Mouse (Mus musculus) cerebellum, adult 11 months (tissue): ENCODE data around the gene Pnpla3.

Source experiments
- DNase-seq: peaks from one replicate; pipeline ENCODE4 v3.0.0; 2022

Gene Pnpla3

DNA sequence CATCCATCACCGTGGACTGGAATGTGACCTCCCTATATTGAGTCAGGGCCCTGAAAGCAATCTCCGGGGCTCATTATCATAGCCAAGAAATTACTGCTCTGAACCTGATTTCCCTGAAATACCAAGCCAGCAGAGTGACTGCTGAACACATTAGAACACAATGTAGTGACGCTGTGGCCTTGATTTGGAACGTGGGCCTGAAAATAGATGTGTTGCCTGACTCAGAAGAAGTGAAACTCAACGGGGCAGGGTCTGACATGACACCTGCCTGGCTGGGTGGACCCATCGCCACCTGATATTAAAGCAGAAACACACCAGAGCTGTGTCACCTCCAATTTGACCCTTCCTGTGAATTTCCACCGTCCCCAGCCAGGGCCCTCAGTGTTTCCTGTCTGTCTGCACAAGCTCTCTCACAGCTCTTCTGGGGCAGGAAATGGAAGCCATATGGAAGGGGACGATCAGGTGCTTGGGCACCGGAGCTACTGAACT, 51.2 kb downstream of the Pnpla3 start:
- no peak for DNase-seq

GRCm38 (mm10) chr15:84221539-84221938, 53.9 kb downstream of the Pnpla3 start:
- no peak for DNase-seq

- no peak for DNase-seq
Measured at GRCm38 (mm10) chr15:84223423-84223822, 55.8 kb downstream of the Pnpla3 start.

DNA sequence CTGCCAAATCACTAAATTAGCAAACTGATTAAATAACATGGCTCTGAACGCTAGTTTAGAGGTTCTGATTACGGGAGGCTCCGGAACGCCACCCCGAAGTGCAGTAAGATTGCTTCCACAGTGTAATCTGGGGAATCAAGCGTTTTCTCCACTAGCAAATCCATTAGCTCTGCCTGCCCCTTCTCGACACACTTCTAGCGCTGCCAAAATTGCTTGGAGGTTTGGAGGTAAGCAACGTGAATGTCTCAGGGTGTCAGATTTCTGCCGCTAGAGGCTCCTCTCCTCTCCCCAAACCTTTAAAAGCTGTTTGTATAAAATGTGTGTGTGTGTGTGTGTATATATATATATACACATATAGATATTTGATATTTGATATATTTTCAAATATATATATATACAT, 57.1 kb downstream of the Pnpla3 start:
- DNase-seq: no peak

GRCm38 (mm10) chr15:84226918-84227317, 59.3 kb downstream of the Pnpla3 start:
- DNase-seq: no peak

GRCm38 (mm10) chr15:84230661-84231060, 63.0 kb downstream of the Pnpla3 start:
- no peak for DNase-seq

DNA sequence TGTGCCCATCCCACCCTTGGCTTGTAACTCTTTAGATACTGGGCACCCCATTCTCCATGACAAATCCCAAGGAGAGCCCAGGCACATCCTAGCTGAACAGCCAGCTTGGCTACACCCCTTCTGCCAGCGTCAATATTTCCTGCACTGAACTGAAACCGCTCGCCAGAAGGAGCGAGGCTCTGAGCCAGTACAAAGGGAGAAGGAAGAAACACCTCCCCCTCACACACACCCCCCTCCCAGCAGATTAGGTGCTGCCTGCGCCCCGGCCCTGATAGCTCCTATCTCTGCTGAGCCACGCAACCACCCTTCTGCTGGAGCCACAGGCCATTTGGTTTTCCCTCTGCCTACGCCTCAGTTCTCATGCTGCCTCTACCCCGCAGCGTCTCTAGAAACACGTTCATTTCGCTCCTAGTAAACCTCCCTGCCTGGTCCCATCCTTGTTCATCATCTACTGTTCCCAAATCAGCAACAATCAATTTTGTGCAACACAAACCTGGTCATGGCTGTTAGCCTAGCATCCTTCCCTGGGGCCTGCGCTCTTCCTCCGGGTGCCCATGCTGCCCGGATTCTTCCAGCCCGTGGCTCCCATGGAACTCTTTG, 63.6 kb downstream of the Pnpla3 start:
- DNase-seq: peak; percentile 41

- peak; percentile 50 for DNase-seq
Measured at GRCm38 (mm10) chr15:84231721-84232561, 64.3 kb downstream of the Pnpla3 start, which contains the start of gene Parvb. TSS of gene Parvb (plus strand) at chr15:84232043.

DNA sequence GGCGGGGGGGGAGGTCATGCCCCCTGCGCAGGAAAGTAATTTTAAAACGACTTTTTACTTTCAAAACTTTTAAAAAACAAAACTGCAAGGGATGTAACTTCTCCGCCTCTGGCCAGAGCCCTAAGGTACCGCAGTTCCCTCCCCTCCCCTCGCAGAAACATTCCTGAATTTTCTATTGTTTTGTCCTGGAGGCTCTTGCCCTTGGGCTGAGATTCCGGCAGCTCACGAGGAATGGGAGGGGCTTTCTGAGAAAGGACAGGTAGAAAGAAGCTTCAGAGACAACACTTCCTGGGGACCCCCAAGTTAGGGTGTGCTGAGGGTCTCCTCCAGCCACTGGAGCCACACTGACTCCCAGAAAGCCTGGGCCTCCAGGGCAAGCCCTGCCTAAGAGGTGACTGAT, 65.0 kb downstream of the Pnpla3 start:
- no peak for DNase-seq

DNA sequence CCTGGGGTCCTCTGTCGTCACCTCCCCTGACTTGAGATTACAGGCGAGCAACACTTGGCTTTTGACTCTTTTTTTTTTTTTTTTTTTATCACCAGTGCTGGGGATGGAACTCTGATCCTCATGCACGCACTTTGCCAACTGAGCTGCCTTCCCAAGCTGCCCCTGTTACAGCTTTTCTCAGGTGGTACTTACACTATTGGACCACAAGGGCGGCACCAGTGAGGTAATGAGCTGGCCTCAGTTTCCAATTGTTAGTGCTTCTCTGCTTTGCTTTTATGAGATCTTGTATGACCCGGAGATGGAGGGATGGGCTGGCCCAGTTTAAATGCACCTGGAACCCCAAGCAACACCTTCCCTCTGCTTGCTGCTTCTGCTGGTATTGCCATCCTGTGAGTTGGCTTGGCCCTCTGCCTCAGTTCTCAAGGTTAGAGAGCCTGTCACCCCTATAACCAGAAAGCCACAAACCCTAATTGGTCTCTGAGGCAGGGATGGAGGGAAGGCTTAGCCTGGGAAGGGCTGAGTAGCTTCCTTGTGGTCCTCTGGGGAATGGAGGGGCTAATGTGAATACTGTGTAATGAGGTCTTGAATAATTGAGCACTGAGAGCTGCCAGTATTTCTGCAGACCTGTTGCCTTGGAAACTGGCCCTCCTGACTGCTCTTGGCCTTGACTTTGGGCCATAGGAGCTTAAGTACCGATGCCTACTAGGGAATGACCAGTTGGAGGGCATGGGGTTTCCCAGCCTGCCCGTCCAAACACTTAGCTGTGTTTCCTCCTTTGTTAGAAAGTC, 67.4 kb downstream of the Pnpla3 start:
- no peak for DNase-seq

GRCm38 (mm10) chr15:84235646-84236045, 68.0 kb downstream of the Pnpla3 start:
- DNase-seq: no peak
